Mouse (Mus musculus): ENCODE data around the gene Gm8279. TPM values are rescaled to one million over a fixed set of nuclear protein-coding genes. Genes with fewer than 3 reads are reported as not detected.
"Not testable (repeated sequence)": the region's sequence is repeated elsewhere in the genome, so short reads cannot be mapped to it uniquely, and the experiment has no call there.

The Gm8279 gene
- total RNA-seq (2021) (not detected), polyA plus RNA-seq (2012; rRNA removed) (not detected in 2 replicates)
- long read RNA-seq: 0 reads

GRCm38 (mm10) chr14:5131219-5131618 is at the start of gene Gm8279:
TSS of gene Gm8279 (plus strand) at chr14:5131519.
- DNase-seq: not testable (repeated sequence)

GRCm38 (mm10) chr14:5164235-5164634 is 32.9 kb downstream of the Gm8279 start, which contains the start of gene Gm3317:
TSS of gene Gm3317 (plus strand) at chr14:5164535.
- not testable (repeated sequence) for DNase-seq

- DNase-seq: not testable (repeated sequence)
These were observed 54.2 kb downstream of the Gm8279 start, which contains the start of gene Gm8271 for GRCm38 (mm10) chr14:5185493-5185892. TSS of gene Gm8271 (plus strand) at chr14:5185793.

Other genes with a start within 250 kb of the Gm8279 start
- gene Gm3278, start 239.1 kb upstream of the Gm8279 start, total RNA-seq (2021): not detected
- not detected in 2 replicates for gene Gm3278, start 239.1 kb upstream of the Gm8279 start, polyA plus RNA-seq (2012; rRNA removed)
- gene Gm8297, start 147.6 kb upstream of the Gm8279 start, total RNA-seq (2021): not detected
- gene Gm8297, start 147.6 kb upstream of the Gm8279 start, polyA plus RNA-seq (2012; rRNA removed): not detected in 2 replicates
- not detected for gene Gm3298, start 115.6 kb upstream of the Gm8279 start, total RNA-seq (2021)
- gene Gm3298, start 115.6 kb upstream of the Gm8279 start, polyA plus RNA-seq (2012; rRNA removed): not detected in 2 replicates
- not detected for gene 4930555G01Rik, start 80.9 kb upstream of the Gm8279 start, total RNA-seq (2021)
- gene 4930555G01Rik, start 80.9 kb upstream of the Gm8279 start, polyA plus RNA-seq (2012; rRNA removed): not detected in 2 replicates
- not detected for gene Gm8281, start 60.5 kb upstream of the Gm8279 start, total RNA-seq (2021)
- gene Gm8281, start 60.5 kb upstream of the Gm8279 start, polyA plus RNA-seq (2012; rRNA removed): not detected in 2 replicates
- not detected for gene Gm3317, start 33.0 kb downstream of the Gm8279 start, total RNA-seq (2021)
- gene Gm3317, start 33.0 kb downstream of the Gm8279 start, polyA plus RNA-seq (2012; rRNA removed): not detected in 2 replicates
- gene Gm8271, start 54.3 kb downstream of the Gm8279 start, total RNA-seq (2021): not detected
- not detected in 2 replicates for gene Gm8271, start 54.3 kb downstream of the Gm8279 start, polyA plus RNA-seq (2012; rRNA removed)
- not detected for gene Gm3526, start 129.1 kb downstream of the Gm8279 start, total RNA-seq (2021)
- gene Gm3526, start 129.1 kb downstream of the Gm8279 start, polyA plus RNA-seq (2012; rRNA removed): 0.06 TPM in 1 of 2 replicates, not detected in the other
- not detected for gene Gm3542, start 203.4 kb downstream of the Gm8279 start, total RNA-seq (2021)
- gene Gm3542, start 203.4 kb downstream of the Gm8279 start, polyA plus RNA-seq (2012; rRNA removed): not detected in 2 replicates

Measured in adrenal gland, adult 2 months (tissue).